Mouse (Mus musculus): ENCODE measurements at regions not wholly inside any gene's neighbourhood (a gene's known extent, or its start where the extent isn't known, plus 50 kb on each side); places are given as distances from the start of the nearest gene placed in this dataset.

DNA sequence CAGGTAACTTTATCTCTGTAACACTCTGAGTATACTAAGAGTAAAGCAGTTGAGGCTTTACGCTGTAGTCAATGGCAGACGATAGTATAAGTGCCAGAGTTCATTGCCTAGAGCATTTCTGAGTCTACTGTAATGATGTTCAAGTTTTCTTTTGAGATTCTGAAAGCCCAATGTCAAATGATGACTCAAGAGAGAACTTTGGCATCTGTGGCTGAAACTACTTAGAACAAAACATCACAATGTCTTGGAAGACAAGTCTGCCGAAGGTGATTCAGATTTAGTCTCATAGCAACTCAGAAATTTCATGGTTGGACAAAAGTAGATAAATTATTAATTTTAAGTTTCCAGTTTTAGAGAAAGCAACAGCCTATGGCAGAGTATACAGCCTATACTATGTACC, 474.2 kb upstream of the A1bg start:
- TF ChIP-seq POLR2A (IDR thresholded peaks at IDR 0.05; ENCODE audit: insufficient read length, low read depth): no peak
- TF ChIP-seq REST (IDR thresholded peaks at IDR 0.05; ENCODE audit: insufficient read depth, insufficient read length): no peak
- TF ChIP-seq SRF (IDR thresholded peaks at IDR 0.05; ENCODE audit: control insufficient read depth, insufficient read length, low read depth): no peak
- no peak for TF ChIP-seq MYOD1 (IDR thresholded peaks at IDR 0.05; ENCODE audit: control insufficient read depth in 1 of 3, insufficient read length in 2 of 3, low read depth in 2 of 3)

All from myocyte (in vitro differentiated cells).